Mouse (Mus musculus) ZHBTc4 (cell line): ENCODE measurements around the gene Coa7.

Source experiments
- DNase-seq: peaks from one replicate; pipeline ENCODE4 v3.0.0-alpha.2; 2011; ENCODE audit warnings: low read depth, low spot score

Gene Coa7

DNA sequence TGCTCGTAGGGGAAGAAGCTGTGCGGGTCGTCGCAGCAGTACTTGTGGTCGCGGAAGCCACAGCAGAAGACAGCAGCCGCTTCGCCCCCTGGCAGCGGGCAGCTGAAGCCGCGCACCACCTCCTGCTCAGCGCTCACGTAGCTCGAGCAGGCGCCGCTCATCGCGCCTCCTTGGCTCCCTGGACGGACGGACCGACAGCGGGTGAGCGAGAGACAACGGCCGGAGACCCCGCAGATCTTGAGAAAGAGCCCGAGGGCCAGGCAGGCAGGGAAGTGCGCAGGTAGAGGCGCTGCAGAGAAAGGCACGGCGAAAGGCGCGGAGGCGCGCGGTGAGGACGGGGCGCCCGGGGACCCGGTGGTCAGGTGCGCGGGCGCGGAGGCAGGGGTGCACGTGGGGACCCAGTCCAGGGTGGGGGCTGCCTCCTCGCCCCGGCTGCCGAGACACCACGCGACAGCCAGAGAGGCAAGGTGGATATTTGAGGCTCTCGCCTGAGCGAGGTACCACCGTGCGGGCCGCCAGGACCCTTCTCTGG, 55.3 kb downstream of the Coa7 start, which contains the start of gene Shisal2a:
Gene Shisal2a (minus strand): TSS at position 167 of the 532 bp plus-strand sequence.
- DNase-seq: peak; percentile 63

DNA sequence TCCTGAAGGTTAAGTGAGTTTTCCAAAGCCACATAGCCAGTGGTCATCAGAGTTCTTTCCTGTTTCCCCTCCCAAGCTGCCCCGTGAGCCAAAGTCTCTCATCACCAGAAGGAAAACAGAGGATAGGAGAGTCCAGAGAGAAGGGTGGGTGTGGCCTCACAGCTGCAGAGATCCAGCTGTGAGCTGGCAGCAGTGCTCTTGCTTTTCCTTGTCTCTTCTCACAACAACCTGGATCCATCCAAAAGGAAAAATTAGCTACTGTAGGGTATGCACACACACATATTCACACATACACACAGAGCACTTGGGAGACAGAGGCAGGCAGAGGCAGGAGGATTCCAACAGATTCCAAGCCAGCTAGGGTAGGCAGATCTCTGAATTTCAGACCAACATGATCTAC, 58.1 kb downstream of the Coa7 start:
- peak; percentile 48 for DNase-seq

DNA sequence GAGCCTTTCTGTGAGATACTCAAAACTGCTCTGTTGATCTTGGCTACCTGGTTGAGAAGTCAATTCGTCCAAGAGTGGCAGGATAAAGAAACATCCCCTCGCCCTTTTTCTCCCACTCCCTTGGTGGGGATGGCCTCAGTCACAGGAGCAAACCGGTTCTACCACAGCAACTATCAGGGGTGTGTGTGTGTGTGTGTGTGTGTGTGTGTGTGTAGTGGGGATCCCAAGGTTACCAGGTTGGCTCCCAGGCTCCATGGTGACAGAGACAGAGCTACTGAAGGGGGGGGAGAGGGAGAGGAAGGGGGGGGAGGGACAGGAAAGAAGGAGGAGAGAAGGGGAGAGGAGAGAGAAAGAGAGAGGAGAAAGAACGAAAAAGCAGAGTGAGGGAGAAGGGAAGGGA, 59.2 kb downstream of the Coa7 start:
- peak; percentile 39 for DNase-seq

DNA sequence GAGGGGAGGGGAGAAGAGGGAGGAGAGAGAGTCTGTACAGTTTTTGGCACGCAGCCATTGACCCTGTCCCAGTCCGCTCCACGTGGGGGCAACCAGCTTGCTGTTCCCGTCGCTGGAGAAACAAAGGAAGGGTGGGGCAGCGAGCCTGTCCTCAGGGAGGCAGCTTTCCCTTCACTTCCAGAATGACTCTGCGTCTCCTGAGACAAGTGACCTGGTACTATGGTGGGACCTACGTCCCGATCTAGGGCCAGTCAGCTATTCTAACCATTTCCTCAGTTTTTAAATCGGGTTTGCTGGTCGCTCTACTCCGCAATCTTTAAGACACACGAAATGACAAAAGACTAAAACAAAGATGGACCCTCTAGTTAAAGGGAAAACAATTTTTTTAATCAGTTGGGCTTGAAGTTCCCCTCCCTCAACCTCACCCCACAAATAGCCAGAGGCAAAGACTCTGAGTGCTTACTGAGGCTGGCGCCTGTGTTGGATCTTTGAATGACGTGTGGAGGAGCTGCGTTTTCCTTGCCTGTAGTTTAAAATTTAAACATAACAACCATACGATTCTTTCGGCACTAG, 59.8 kb downstream of the Coa7 start:
- peak; percentile 84 for DNase-seq

DNA sequence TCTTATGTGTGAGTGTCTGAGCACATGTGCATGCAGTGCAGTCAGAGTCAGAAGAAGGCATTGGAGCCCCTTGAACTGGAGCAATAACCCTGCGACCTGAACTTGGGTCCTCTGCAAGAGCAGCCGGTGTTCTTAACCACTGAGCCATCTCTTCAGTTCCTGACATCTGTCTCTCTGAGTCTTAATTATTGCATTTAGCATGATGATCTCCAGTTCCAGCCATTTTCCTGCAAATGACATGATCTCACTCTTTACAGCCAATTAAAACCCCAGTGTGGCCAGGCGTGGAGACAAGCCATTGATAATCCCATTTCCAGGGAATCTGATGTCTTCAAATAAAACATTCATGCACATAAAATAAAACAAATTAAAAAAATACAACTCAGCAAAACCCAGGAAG, 60.8 kb downstream of the Coa7 start:
- no peak for DNase-seq

DNA sequence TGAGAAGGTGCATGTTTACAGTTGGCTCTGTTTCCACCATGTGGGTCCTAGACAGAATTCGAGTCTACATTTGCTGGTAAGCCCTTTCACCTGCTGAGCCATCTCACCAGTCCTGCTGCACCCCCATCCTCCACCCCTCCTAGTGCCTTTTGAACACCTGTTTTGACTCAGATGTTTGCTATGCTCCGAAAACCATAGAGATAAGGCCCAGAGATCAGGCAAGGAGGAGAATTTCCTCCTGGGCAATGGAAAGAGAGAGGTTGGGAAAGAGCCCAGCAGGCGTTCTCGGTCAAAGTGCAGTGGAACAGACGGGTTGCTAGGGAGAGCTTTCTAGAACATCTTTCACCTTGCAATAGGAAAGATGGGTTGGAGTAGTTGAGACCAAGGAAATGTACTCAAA, 63.2 kb downstream of the Coa7 start:
- no peak for DNase-seq
